ENCODE assay signal across 18 mouse cellular contexts in the genomic region with DNA sequence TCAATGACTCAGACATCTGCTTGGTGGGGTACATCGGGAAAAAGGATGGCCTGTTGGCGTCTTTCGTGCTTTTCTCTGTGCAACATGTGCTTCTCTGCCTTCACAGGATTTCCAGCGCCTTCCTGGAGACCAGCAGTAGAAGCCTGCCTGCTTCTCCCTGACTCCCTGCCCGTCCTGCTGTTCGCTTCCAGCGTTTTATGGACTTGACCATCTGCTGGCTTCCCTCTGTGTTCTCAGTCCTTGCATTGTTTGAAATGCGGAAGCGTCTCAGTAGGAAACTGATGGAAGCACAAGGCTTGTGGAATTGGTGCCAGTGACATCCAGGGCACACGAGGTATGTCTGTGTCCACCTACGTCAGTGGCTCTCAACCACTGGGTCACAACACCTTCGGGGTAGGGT.
"Had no signal": no experiment of that assay in that cellular context is flagged by ENCODE, and none has a peak within 500 bp of the region (broad histone marks: within the 10 kb centered on the region; RNA-seq: fewer than 3 reads in every experiment).

No protein-coding gene starts in this region.

- H3K4me2 ChIP-seq: liver, embryonic 15.5 days; lung, embryonic 15.5 days; neural tube, embryonic 12.5 days; stomach, embryonic 15.5 days had no signal

- H3K9me3 ChIP-seq: liver, embryonic 15.5 days; lung, embryonic 15.5 days; megakaryocyte, embryonic 14.5 days; neural tube, embryonic 12.5 days; stomach, embryonic 15.5 days had no signal

- H3K27ac ChIP-seq: liver, embryonic 15.5 days; lung, embryonic 15.5 days; macrophage; neural tube, embryonic 12.5 days; stomach, embryonic 15.5 days; stomach, postnatal 0 days had no signal

- DNase-seq: liver, postnatal 0 days; lung, adult 2 months; lung, postnatal 14 days; lung, postnatal 36 days; midbrain, embryonic 14.5 days; right cerebral cortex, postnatal 14 days; thymus, adult 2 months; thymus, postnatal 25 days; thymus, postnatal 4 days had no signal

- H3K36me3 ChIP-seq: liver, embryonic 15.5 days; lung, embryonic 15.5 days; neural tube, embryonic 12.5 days; stomach, embryonic 15.5 days had no signal

- H3K9ac ChIP-seq: liver, embryonic 15.5 days; liver, postnatal 0 days; lung, embryonic 15.5 days; neural tube, embryonic 12.5 days; stomach, embryonic 15.5 days had no signal

- H3K4me3 ChIP-seq: liver, embryonic 15.5 days; lung, embryonic 15.5 days; megakaryocyte, embryonic 14.5 days; neural tube, embryonic 12.5 days; stomach, embryonic 15.5 days had no signal

- ATAC-seq: liver, postnatal 0 days; lung, postnatal 0 days; midbrain, embryonic 16.5 days had no signal

- H3K27me3 ChIP-seq: liver, embryonic 15.5 days; lung, embryonic 15.5 days; neural tube, embryonic 12.5 days; stomach, embryonic 15.5 days had no signal

- H3K4me1 ChIP-seq: liver, embryonic 15.5 days had no signal
